Mouse (Mus musculus) G1E (cell line): ENCODE measurements around the gene Cish. TPM values are rescaled to one million over a fixed set of nuclear protein-coding genes. Genes with fewer than 3 reads are reported as not detected.

Source experiments
- ATAC-seq: 2 replicates; pipeline ENCODE4 v1.8.0; 2016; ENCODE audit warnings: mild to moderate bottlenecking; ENCODE audit not compliant: insufficient number of reproducible peaks, poor library complexity, low FRiP score, severe bottlenecking; ENCODE audit errors: extremely low read depth
- DNase-seq: peaks from one replicate; pipeline ENCODE4 v3.0.0; 2012; ENCODE audit warnings: low spot score
- H3K27me3 ChIP-seq: 2 replicates; pipeline ENCODE4 v1.6.1; 2012; ENCODE audit warnings: mild to moderate bottlenecking, low read length, inconsistent platforms; ENCODE audit not compliant: insufficient read depth
- H3K36me3 ChIP-seq: replicated peaks from 2 replicates; pipeline ENCODE3; 2012; ENCODE audit warnings: mild to moderate bottlenecking, inconsistent platforms
- H3K4me1 ChIP-seq: 2 replicates; pipeline ENCODE4 v1.6.1; 2012; ENCODE audit warnings: low read depth, low read length, inconsistent platforms, mixed read lengths; ENCODE audit not compliant: insufficient read depth
- H3K4me3 ChIP-seq: 2 replicates; pipeline ENCODE4 v1.5.1; 2012; ENCODE audit warnings: low read depth, mild to moderate bottlenecking, inconsistent platforms, low read length, moderate library complexity, mixed read lengths
- H3K9me3 ChIP-seq: replicated peaks from 2 replicates; pipeline ENCODE4 v1.6.1; 2012; ENCODE audit warnings: inconsistent platforms
- CTCF ChIP-seq: IDR thresholded peaks from 2 replicates; pipeline ENCODE4 v1.5.1; 2012; ENCODE audit warnings: low read depth, low read length, inconsistent platforms, mixed read lengths
- GATA1 ChIP-seq: IDR thresholded peaks from 2 replicates; pipeline ENCODE4 v1.6.1; 2012; ENCODE audit warnings: borderline replicate concordance, low read length, inconsistent platforms, mixed read lengths
- GATA2 ChIP-seq: IDR thresholded peaks from 2 replicates; pipeline ENCODE4 v1.6.1; 2012; ENCODE audit warnings: low read depth, low read length, inconsistent platforms, borderline replicate concordance
- POLR2AphosphoS5 ChIP-seq: IDR thresholded peaks from 2 replicates; pipeline ENCODE4 v1.6.1; 2012; ENCODE audit warnings: low read depth, low read length, inconsistent platforms; ENCODE audit not compliant: insufficient replicate concordance
- TAL1 ChIP-seq: conservative IDR thresholded peaks from 2 replicates; pipeline ENCODE4 v1.6.1; 2012; ENCODE audit warnings: low read depth, low read length, inconsistent platforms, mixed read lengths
- polyA plus RNA-seq: library from polyadenylated mRNA; stranded (reverse); fragments of >175 nt; gene quantifications from 2 replicates; pipeline ENCODE4 v1.2.3, GENCODE M21; 2012
- total RNA-seq, 2 experiments: library from RNA; stranded (forward) in 1 of 2; stranded (reverse) in 1 of 2; fragments of 200-1000 nt in 1 of 2; fragments of >200 nt in 1 of 2; fragmentation: Nextera tagmentation in 1 of 2; gene quantifications; 2 replicates each; pipeline ENCODE4 v1.2.3; 2014 to 2017

Gene Cish
- total and polyA plus RNA-seq, 3 experiments: 24.7 to 151 (median 106) TPM

GRCm38 (mm10) chr9:107278527-107279377 is 17.1 kb upstream of the Cish start:
- peaks cover 83% of the 10 kb centered on the region for H3K36me3 ChIP-seq
- ATAC-seq (peak; percentile 34; the same call in 1 of the 2 replicates), DNase-seq (no peak)
- no peak for TF ChIP-seq GATA2
- no peak for TF ChIP-seq CTCF
- TF ChIP-seq GATA1: no peak
- no peak for TF ChIP-seq POLR2AphosphoS5
- TF ChIP-seq TAL1: no peak
- no peaks in the 10 kb centered on the region for H3K27me3 ChIP-seq
- H3K4me1 ChIP-seq: peaks cover 71% of the 10 kb centered on the region
- H3K4me3 ChIP-seq: no peak overlapping the region
- H3K9me3 ChIP-seq: no peaks in the 10 kb centered on the region

- H3K36me3 ChIP-seq: peaks cover 82% of the 10 kb centered on the region
- no peak for TF ChIP-seq GATA1
- no peak for TF ChIP-seq TAL1
- no peak for TF ChIP-seq CTCF
- no peak for TF ChIP-seq GATA2
- no peak for TF ChIP-seq POLR2AphosphoS5
- ATAC-seq: 0 out of 2 replicates have a peak, but pooled peaks have one; percentile 4
- no peak overlapping the region; the same call in 1 of the 2 replicates for H3K4me3 ChIP-seq
- no peak for DNase-seq
- no peaks in the 10 kb centered on the region for H3K27me3 ChIP-seq
- peaks cover 67% of the 10 kb centered on the region for H3K4me1 ChIP-seq
- H3K9me3 ChIP-seq: no peaks in the 10 kb centered on the region
Observed at GRCm38 (mm10) chr9:107279378-107280321, 16.2 kb upstream of the Cish start.

- ATAC-seq (no peak), DNase-seq (no peak)
- peaks cover 83% of the 10 kb centered on the region for H3K36me3 ChIP-seq
- no peaks in the 10 kb centered on the region for H3K27me3 ChIP-seq
- no peak overlapping the region for H3K4me3 ChIP-seq
- TF ChIP-seq CTCF (no peak), POLR2AphosphoS5 (no peak), GATA2 (no peak), GATA1 (no peak), TAL1 (no peak)
- peaks cover 67% of the 10 kb centered on the region for H3K4me1 ChIP-seq
- no peaks in the 10 kb centered on the region for H3K9me3 ChIP-seq
Observed at GRCm38 (mm10) chr9:107280322-107281027, 15.4 kb upstream of the Cish start.

GRCm38 (mm10) chr9:107281241-107281987 is 14.4 kb upstream of the Cish start:
- Histone ChIP-seq H3K9me3 (no peaks in the 10 kb centered on the region), H3K27me3 (no peaks in the 10 kb centered on the region), H3K4me1 (peaks cover 67% of the 10 kb centered on the region), H3K36me3 (peaks cover 83% of the 10 kb centered on the region), H3K4me3 (no peak overlapping the region)
- TF ChIP-seq GATA1 (no peak), POLR2AphosphoS5 (no peak), CTCF (no peak), TAL1 (no peak), GATA2 (no peak)
- DNase-seq: no peak
- no peak for ATAC-seq

- no peak for TF ChIP-seq POLR2AphosphoS5
- TF ChIP-seq GATA2: no peak
- TF ChIP-seq TAL1: no peak
- TF ChIP-seq CTCF: no peak
- no peak for TF ChIP-seq GATA1
- peaks cover 73% of the 10 kb centered on the region for H3K4me1 ChIP-seq
- no peaks in the 10 kb centered on the region for H3K9me3 ChIP-seq
- ATAC-seq: no peak
- peaks cover 86% of the 10 kb centered on the region for H3K36me3 ChIP-seq
- no peaks in the 10 kb centered on the region for H3K27me3 ChIP-seq
- no peak for DNase-seq
- no peak overlapping the region for H3K4me3 ChIP-seq
Observed at GRCm38 (mm10) chr9:107282951-107283350, 12.9 kb upstream of the Cish start.

GRCm38 (mm10) chr9:107285009-107285408 is 10.8 kb upstream of the Cish start:
- peaks cover 74% of the 10 kb centered on the region for H3K36me3 ChIP-seq
- peaks cover 69% of the 10 kb centered on the region for H3K4me1 ChIP-seq
- TF ChIP-seq TAL1 (no peak), GATA1 (no peak)
- H3K4me3 ChIP-seq: peak overlapping the region; percentile 23; the same call in 1 of the 2 replicates
- DNase-seq (no peak), ATAC-seq (no peak)
- no peaks in the 10 kb centered on the region for H3K27me3 ChIP-seq
- H3K9me3 ChIP-seq: no peaks in the 10 kb centered on the region
